Mouse (Mus musculus) embryo, embryonic 10.5 days (tissue): ENCODE data around the gene Primpol.

ENCODE experiments used
- DNase-seq: peaks from one replicate; pipeline ENCODE4 v3.0.0-alpha.2; 2015; ENCODE audit warnings: low spot score

Primpol gene

DNA sequence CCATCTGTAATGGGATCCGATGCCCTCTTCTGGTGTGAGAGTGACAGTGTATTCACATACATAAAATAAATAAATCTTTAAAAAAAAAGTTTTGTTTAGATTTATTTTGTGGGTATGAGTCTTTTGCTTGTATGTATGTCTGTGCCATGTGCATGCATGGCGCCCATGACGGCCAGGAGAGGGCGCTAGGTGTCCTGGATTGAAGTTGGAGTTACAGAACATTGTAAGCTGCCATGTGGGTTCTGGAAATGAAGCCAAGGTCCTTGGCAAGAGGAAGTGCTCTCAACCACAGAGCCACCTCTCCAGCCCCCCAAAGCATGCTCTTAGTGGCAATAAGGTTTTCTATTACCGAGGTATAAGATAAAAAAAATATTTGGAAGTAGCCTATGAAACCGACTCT is 57.6 kb downstream of the Primpol start:
- DNase-seq = peak; percentile 33

DNA sequence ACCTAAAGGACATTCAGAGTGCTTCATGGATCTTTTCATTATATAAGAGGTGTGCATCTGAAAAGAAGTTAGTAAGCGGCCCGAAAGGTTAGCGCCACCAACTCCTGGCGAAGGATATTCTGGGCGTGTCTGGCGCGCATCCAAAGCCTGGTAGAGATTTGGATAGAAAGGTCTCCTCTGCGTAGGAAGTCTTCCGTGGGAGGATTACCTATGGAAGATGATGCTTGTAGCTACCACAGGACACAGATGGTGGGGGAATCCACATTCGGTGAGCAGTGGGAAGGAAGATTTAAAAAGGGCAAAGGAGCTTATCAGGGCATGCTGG is 64.6 kb downstream of the Primpol start:
- DNase-seq = no peak

DNA sequence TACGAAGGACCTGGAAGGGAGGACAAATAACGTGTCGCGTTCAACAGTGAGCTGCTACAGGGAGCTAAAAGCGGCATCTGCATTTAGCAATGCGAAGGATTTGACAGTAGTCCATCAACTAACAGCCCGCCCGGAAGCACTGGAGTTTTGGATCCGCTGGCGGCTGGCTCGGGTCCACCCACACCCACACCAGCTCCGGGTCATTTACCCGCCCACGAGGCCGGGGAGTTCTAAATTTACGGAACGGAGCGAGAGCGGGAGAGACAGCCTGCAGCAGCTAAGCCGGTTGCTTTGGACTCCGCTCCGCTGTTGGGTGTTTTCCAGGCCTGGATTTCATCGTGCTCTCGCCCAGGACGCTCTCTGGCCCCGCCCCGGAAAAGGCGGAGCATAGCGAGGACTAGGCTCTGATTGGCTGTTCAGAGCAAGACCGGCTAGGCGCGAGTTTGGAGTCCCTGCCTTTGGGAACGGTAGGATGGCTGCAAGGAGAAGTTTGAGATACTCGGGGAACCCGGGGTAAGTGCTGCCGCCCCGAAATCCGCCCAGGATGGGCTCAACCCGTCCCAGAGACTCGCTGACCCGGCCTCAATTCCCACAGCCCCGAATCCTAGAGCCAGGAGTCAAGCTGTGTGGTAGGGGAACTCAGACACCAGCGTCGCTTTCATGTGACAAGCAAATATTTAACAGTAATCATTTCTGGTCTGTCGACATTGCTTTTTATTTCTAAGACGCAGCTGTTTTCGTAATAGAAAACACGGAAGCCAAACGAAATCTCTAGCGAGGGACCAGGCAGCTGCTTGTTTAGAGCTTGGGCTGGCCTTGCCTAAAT is 65.2 kb downstream of the Primpol start, which contains the start of gene Cenpu:
Gene Cenpu, plus strand, starts transcription at position 414 of the 826 bp plus-strand sequence.
- DNase-seq = peak; percentile 100

DNA sequence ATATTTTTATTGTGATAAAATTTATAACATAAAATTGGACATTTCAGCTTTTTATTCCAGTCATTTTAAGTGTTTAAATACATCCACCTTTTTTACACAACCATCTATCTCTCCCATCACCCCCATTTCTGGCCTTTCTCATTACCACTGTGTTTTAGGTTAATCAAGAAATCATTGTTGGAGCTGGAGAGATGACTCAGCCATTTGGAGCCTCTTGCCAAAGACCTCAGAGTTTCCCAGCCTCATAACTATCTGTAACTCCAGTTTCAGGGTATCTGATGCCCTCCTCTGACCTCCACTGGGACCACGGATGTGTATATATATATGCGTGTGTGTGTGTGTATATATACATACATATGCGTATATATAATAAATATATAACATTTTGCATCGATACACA is 66.0 kb downstream of the Primpol start:
- DNase-seq = no peak

DNA sequence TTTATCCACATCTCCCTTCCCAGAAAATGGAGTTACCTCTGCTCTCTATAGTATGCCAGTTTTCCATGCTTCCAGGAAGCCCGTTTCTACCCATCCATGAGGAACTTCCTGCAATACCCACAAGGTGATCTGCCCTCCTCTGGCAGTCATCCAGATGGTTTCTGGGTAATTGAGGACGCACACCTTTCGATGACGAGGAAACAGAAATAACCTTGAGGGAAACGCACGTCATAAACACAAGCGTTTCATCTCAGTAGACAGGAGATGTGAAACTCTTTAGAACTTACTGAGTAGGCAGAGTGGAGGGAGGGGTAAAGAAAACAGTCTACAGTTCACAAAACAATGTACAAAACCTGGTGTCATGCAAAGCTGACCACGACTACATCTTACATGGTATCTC is 67.0 kb downstream of the Primpol start:
- DNase-seq = no peak

DNA sequence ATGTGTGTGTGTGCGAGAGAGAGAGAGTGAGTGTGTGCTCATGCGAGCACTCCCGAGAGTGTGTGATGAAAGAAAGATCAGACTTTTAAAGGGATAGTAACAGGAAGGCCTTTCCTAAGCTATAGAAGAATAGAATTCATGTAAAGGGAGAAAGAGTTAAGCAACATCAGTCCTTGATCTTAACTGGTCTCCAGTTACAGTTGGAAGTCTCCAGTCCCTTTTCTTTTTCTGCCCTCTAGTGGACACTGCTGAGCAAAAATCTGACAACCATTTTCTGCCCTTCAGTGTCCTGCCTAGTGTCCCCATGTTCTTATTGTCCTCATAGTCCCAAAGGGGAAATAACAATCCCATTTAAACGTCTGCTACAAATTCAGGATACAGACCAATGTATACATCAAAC is 69.8 kb downstream of the Primpol start:
- DNase-seq = peak; percentile 90

DNA sequence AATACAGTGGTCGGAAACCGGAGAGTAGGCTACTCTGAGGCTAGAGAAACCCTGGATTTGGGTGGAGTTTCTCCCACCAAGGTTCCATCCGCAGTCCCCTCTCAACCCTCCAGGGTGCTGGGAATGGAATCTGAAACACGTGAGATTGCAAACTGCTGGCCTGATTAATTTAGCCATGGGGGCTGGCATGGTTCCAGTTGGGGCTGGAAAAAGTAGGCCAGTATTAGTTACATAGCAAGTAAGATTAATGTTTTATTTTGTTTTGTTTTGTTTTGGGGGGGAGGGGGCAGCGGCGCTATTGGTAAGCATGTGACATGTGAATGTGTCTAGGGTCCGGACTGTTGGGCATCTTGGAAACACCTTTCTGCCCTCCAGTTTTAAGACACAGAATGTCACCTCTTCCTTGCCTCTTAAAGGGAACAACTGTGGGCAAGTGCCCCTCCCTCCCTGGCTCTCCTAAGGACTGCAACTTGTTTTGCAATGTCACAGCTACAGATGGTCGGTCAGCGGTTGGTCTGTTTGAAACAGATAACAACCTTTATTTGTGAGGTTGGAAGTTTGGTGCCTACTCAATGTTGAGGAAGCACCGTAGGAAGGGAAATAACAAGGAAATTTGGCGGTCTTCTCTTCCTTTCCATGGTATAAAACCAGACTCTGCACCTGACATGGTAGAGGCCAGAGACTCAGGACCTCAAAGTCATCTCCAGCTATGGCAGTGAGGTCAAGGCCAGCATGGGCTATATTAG is 70.4 kb downstream of the Primpol start:
- DNase-seq = no peak

DNA sequence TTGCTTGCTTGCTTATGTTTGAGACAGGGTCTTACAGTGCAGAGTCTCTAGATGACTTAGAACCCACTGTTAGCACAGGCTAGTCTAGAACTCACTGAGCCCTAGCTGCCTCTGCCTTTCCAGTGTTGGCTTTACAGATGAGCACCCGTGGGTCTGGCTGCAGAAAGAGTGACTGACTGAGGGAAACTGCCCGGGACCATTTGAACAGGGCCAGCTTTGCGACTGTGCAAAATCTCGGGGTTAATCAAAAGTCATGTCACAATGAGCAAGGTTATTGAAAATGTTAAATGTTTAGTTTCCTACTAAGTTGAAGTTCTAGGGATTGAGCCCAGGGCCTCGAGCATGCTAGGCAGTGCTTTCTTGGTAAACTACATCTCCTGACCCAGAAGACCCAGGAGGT is 71.2 kb downstream of the Primpol start:
- DNase-seq = no peak

DNA sequence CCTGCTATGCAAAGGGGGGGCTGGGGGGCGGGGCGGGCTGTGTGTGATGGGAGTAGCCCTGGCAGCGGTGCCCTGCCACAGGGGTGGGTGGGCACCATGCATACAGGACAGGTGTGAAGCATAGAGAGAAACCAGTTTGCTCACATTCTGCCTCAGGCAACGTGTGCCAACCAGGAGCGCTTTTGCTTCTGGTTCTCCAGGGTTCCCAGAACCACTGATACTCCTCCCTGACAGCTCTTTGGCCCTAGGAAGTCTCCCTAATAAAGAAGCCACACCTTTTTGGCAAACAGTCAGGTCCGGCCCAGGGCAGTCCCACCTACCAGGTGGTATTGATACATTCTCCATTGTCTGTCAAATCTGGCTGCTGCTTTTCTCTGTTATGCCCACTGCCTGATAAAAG is 73.3 kb downstream of the Primpol start:
- DNase-seq = no peak

DNA sequence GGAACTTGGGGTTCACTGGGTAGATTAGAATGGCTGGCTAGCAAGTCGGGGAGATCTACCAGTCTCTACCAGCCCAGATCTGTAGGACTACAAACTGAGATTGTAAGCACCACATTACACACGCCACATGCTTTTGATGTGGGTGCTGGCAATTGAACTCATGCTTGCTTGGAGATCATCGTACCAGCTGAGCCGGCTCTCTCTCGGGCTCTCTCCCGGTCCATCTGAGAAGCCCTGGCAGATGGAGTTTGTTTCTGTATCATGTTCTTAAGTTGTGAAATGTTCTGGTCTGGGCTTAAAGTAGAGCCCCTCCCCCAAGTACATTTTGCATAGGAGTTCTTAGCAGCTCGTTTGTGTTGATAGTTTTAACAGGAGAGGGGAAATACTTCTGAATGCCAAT is 73.8 kb downstream of the Primpol start:
- no peak for DNase-seq

DNA sequence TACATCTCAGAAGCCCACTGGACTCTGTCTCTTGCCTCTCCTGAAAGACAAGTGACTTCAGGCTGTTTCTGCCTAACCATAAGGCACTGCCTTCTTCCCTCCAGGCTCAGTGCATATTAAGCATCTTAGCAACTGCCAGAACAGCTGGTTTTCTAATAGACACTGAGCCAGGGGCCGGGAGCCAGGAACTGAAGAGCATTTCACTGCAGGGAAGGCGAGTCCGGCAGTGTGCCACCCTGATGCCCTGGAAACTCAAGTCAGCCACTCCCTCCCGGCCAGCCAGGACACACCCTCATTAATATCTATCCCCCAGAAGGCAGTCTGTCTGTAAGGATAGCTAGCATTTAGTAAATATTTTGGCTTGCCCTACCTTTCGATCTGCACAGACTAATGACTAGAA is 77.3 kb downstream of the Primpol start:
- no peak for DNase-seq

DNA sequence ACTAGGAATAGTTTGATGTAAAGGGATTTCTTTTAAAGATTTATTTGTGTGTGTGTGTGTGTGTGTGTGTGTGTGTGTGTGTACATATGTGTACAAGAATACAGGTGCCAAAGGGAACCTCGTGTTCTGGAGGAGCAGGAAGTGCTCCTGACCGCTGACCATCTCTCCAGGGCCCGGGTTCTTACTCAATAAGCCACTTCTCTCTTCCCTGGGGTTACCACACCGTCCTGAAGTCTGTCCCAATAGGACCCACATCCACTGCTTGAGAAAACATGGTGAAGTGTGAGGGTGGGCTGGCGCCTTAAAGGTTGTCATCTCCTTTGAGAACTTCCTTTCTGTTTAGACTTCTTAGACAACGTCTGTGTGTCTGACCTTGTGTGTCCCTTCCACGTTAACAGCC is 83.1 kb downstream of the Primpol start:
- no peak for DNase-seq

DNA sequence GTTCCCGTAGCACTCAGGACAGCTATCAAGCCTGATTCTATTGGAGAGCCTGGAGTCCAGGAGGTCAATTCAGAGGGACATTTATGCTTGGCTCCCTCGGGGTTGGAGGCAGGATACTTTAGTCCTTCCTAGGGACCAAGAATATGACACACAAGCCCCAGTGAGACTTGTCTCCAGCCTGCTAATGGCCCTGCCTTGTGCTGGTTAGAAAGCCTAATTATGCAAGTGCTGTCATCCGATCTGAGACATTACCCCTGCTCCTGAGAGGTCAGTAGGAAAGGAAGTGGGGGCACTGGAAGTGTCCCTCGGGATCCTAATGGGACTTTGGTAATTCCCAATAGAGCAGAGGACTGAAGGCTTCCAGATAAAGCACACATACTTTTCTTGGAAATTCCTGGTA is 86.5 kb downstream of the Primpol start:
- peak; percentile 27 for DNase-seq

DNA sequence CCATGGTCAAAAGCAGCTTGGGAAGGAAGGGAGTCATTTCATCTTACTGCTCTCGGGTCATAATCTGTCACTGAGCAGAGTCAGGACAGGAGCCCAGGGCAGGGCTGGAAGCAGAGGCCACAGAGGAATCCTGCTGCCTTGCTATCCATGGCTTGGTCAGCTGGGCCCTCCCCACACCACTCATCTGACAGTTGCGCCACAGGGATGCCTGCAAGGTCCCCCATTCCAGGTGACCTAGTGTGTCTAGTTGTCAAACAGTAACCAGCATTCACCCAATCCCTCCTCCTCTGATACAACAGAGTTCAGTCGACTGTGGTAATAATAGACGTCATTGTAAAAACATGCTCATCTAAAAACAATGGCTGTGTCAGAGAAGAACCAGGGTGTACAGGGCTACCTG is 87.5 kb downstream of the Primpol start:
- DNase-seq = no peak

DNA sequence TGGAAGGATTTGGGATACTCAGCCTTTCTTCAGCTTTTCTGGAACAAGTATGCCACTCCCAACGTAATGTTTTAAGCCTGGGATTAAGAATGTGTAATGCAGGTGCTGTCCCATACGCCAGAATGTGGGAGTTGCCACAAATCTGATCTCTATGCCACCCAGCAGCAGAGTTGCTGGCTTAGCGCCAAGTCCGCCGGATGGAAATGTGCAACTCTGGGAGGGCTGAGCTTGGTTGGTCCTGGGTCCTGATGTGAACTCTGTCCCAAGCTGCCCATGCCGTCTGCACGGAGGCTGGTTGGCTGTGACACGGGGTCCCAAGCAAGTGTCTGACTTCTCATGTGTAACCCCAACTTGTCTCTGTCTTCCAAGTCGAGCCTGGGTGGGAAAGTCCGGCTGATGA is 90.2 kb downstream of the Primpol start:
- no peak for DNase-seq

DNA sequence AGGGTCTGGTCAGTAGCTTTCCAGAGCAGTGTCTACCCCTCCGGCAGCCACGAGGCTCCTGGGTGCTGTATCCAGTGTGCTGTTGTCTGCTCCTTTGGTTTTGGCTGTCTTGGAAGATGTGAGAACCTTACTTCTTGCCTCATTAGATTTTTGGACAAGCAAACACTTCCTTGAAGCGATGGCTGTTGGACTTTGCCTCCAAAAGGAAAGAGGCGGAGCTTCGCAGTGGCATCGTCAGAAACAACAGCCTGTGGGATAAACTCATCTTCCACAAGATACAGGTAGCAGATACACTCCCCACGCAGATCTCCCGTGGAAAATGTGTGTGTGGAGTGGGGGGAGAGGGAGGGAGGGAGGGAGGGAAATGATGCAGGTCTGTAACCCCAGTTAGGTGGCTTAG is 90.9 kb downstream of the Primpol start:
- DNase-seq = no peak
